In the genomic region with DNA sequence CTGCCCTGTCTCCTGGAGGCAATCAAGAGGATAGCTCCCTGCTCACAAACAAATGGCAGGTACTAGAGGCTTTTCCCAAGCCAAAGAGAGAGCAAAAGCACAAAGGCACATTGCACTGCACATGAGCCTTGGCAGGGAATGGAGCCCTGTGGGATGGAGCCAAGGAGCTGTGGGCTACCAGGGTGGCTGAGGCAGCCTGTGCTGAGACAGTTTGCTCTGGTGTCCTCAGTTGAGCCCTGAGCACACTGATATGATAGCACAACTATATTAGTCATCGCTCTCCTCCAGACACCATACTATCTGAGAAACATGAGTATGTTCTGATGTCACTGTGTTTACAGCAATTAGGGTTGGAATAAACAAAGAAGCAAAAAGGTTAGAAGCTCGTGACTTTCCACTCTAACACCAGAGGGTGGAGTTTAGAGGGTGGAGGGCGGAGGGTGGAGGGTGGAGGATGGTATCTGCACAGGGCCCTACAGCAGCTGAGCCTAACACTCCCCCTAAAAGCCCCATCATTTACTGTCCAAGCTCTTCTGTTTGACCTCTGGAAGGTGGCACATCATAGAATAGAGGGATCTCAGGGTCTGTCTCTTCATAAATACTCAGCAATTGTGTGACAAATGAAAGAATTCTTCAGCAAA, we compare ENCODE assay signal across 12 mouse cellular contexts. TPM values are rescaled to one million over a fixed set of nuclear protein-coding genes. Genes with fewer than 3 reads are reported as not detected.
A peak's percentile ranks its signal among the peaks of the same experiment; 100 is the strongest.
DNase-seq lines count a peak whose midpoint lies in the region; ATAC-seq and TF ChIP-seq lines count a peak whose summit lies in the region.
"Had no signal": no experiment of that assay in that cellular context is flagged by ENCODE, and none has a peak within 500 bp of the region (broad histone marks: within the 10 kb centered on the region; RNA-seq: fewer than 3 reads in every experiment).

No protein-coding gene starts in this region.

- H3K4me1 ChIP-seq in G1E (ENCODE audit: insufficient read depth, low read depth, low read length), result peaks cover 6% of the 10 kb centered on the region
- H3K4me1 ChIP-seq in liver, embryonic 12.5 days, result peaks cover 11% of the 10 kb centered on the region
- H3K4me1 ChIP-seq: hindbrain, embryonic 12.5 days; lung, embryonic 15.5 days had no signal

- H3K36me3 ChIP-seq in G1E (replicated peaks), result no peaks in the 10 kb centered on the region
- no peaks in the 10 kb centered on the region for H3K36me3 ChIP-seq in liver, embryonic 12.5 days
- H3K36me3 ChIP-seq: hindbrain, embryonic 12.5 days; lung, embryonic 15.5 days had no signal

- H3K27ac ChIP-seq in liver, embryonic 12.5 days, result 0 out of 2 replicates have a peak overlapping the region, but pooled peaks have one; percentile 34
- H3K27ac ChIP-seq: hindbrain, embryonic 12.5 days; lung, embryonic 15.5 days had no signal

- H3K4me3 ChIP-seq in G1E (ENCODE audit: low read depth, low read length), result no peak overlapping the region
- no peak overlapping the region for H3K4me3 ChIP-seq in liver, embryonic 12.5 days
- H3K4me3 ChIP-seq: erythroblast, embryonic 14.5 days; hindbrain, embryonic 12.5 days; lung, embryonic 15.5 days had no signal

- H3K9me3 ChIP-seq in G1E (replicated peaks), result no peaks in the 10 kb centered on the region
- H3K9me3 ChIP-seq in liver, embryonic 12.5 days (replicated peaks), result no peaks in the 10 kb centered on the region
- H3K9me3 ChIP-seq: hindbrain, embryonic 12.5 days; lung, embryonic 15.5 days had no signal

- peak; percentile 40; the same call in 1 of the 2 replicates for ATAC-seq in G1E (ENCODE audit: extremely low read depth, insufficient number of reproducible peaks, low FRiP score, poor library complexity, severe bottlenecking)
- ATAC-seq in liver, embryonic 12.5 days, result peak; percentile 72

- no peak overlapping the region for H3K4me2 ChIP-seq in liver, embryonic 12.5 days
- H3K4me2 ChIP-seq: hindbrain, embryonic 12.5 days; lung, embryonic 15.5 days had no signal

- DNase-seq in cerebellum, adult 9-10 months, result peak; percentile 32
- no peak for DNase-seq in cerebellum, adult 11 months
- DNase-seq in G1E (ENCODE audit: low spot score), result no peak
- DNase-seq in heart, adult 11 months, result peak; percentile 98
- no peak for DNase-seq in urinary bladder, postnatal 25 days (ENCODE audit: low spot score)
- DNase-seq in kidney, postnatal 4 days, result no peak
- DNase-seq in embryo, embryonic 10.5 days (ENCODE audit: low spot score), result no peak

- WGBS in liver, embryonic 12.5 days (ENCODE audit: insufficient replicate concordance), result 35% methylated on average over 3 of the region's 3 CpGs

- peaks cover 31% of the 10 kb centered on the region for H3K27me3 ChIP-seq in G1E (ENCODE audit: insufficient read depth, low read length)
- H3K27me3 ChIP-seq in liver, embryonic 12.5 days (replicated peaks), result no peaks in the 10 kb centered on the region
- H3K27me3 ChIP-seq: CH12.LX; hindbrain, embryonic 12.5 days; lung, embryonic 15.5 days had no signal

- H3K9ac ChIP-seq in liver, embryonic 12.5 days, result no peak overlapping the region
- H3K9ac ChIP-seq: hindbrain, embryonic 12.5 days; lung, embryonic 15.5 days had no signal

- TF ChIP-seq CTCF in G1E (IDR thresholded peaks at IDR 0.05; ENCODE audit: low read depth, low read length), result no peak

RNA-seq across cellular contexts. Expression of a gene that starts 18.6 kb away (rescaled TPM):
- total RNA-seq in G1E (2014; fragmentation: Nextera tagmentation) (68.8 and 69.2 TPM in 2 replicates), G1E (2017) (31.9 and 33.8 TPM in 2 replicates)
- 8.3 and 9.1 TPM in 2 replicates for polyA plus RNA-seq in G1E (2012)
- 9.6 and 10.5 TPM in 2 replicates for polyA plus RNA-seq in liver, embryonic 12.5 days (2016; fragmentation: Nextera tagmentation; extraction: Ambion mirVana)

Comparison
In these comparisons a context has a peak if more than half of its experiments do, and no peak if none do; other contexts are left out.
1. DNase-seq: peak in cerebellum, adult 9-10 months (single experiment) and heart, adult 11 months (single experiment); none in cerebellum, adult 11 months (single experiment), G1E (single experiment), urinary bladder, postnatal 25 days (single experiment), kidney, postnatal 4 days (0 of 2) and embryo, embryonic 10.5 days (single experiment).